Comparison of ENCODE assay signal across 8 mouse cellular contexts in genomic region chr5:122286191-122286590, GRCm38 (mm10). TPM values are rescaled to one million over a fixed set of nuclear protein-coding genes. Genes with fewer than 3 reads are reported as not detected.
DNase-seq lines count a peak whose midpoint lies in the region; ATAC-seq and TF ChIP-seq lines count a peak whose summit lies in the region.
"Had no signal": no experiment of that assay in that cellular context is flagged by ENCODE, and none has a peak within 500 bp of the region (broad histone marks: within the 10 kb centered on the region; RNA-seq: fewer than 3 reads in every experiment).

No protein-coding gene starts in this region.

- peaks cover 12% of the 10 kb centered on the region for H3K4me1 ChIP-seq in lung, adult 2 months (ENCODE audit: control insufficient read depth, insufficient read depth, low read length)
- peaks cover 19% of the 10 kb centered on the region for H3K4me1 ChIP-seq in forebrain, embryonic 15.5 days
- H3K4me1 ChIP-seq in limb, embryonic 15.5 days: peaks cover 23% of the 10 kb centered on the region
- 0 out of 2 replicates have a peak, but pooled peaks cover 3% of the 10 kb centered on the region for H3K4me1 ChIP-seq in stomach, postnatal 0 days (replicated peaks; ENCODE audit: control insufficient read depth, insufficient read depth)

- 0 out of 2 replicates have a peak, but pooled peaks cover 3% of the 10 kb centered on the region for H3K36me3 ChIP-seq in forebrain, embryonic 15.5 days
- H3K36me3 ChIP-seq in limb, embryonic 15.5 days: peaks cover 11% of the 10 kb centered on the region; the same call in 1 of the 2 replicates
- no peaks in the 10 kb centered on the region for H3K36me3 ChIP-seq in stomach, postnatal 0 days (ENCODE audit: control insufficient read depth, insufficient read depth, low read length)

- no peak overlapping the region for H3K9ac ChIP-seq in forebrain, embryonic 15.5 days (replicated peaks)
- H3K9ac ChIP-seq in limb, embryonic 15.5 days: no peak overlapping the region
- 0 out of 2 replicates have a peak overlapping the region, but pooled peaks have one; percentile 38 for H3K9ac ChIP-seq in stomach, postnatal 0 days (ENCODE audit: low read length)

- DNase-seq in lung, adult 2 months: no peak
- DNase-seq in lung, postnatal 10 days: no peak
- no peak for DNase-seq in stomach, postnatal 0 days (ENCODE audit: low spot score)
- no peak for DNase-seq in adrenal gland, postnatal 14 days
- DNase-seq in right cerebral cortex, postnatal 36 days (ENCODE audit: low spot score in 2 of 2): no peak
- DNase-seq: gastrocnemius, postnatal 14 days had no signal

- WGBS in lung, adult 2 months: 81% methylated on average over 10 of the region's 10 CpGs
- WGBS in forebrain, embryonic 15.5 days: 86% methylated on average over 10 of the region's 10 CpGs
- 85% methylated on average over 10 of the region's 10 CpGs for WGBS in limb, embryonic 15.5 days
- WGBS in stomach, postnatal 0 days: 82% methylated on average over 10 of the region's 10 CpGs

- TF ChIP-seq CTCF in lung, adult 2 months (IDR thresholded peaks at IDR 0.05; ENCODE audit: insufficient read depth, low read length): no peak
- no peak for TF ChIP-seq CTCF in stomach, postnatal 0 days (IDR thresholded peaks at IDR 0.05; ENCODE audit: low read depth)

- H3K9me3 ChIP-seq in forebrain, embryonic 15.5 days: no peaks in the 10 kb centered on the region
- no peaks in the 10 kb centered on the region for H3K9me3 ChIP-seq in limb, embryonic 15.5 days
- no peaks in the 10 kb centered on the region for H3K9me3 ChIP-seq in stomach, postnatal 0 days (ENCODE audit: control insufficient read depth, low read length)

- H3K27me3 ChIP-seq in forebrain, embryonic 15.5 days: no peaks in the 10 kb centered on the region
- no peaks in the 10 kb centered on the region for H3K27me3 ChIP-seq in limb, embryonic 15.5 days
- H3K27me3 ChIP-seq in stomach, postnatal 0 days (ENCODE audit: control insufficient read depth, insufficient read depth, low read length): no peaks in the 10 kb centered on the region

- H3K4me2 ChIP-seq in forebrain, embryonic 15.5 days (replicated peaks): 0 out of 2 replicates have a peak overlapping the region, but pooled peaks have one; percentile 87
- peak overlapping the region; percentile 96; the same call in 1 of the 2 replicates for H3K4me2 ChIP-seq in limb, embryonic 15.5 days
- peak overlapping the region; percentile 93 for H3K4me2 ChIP-seq in stomach, postnatal 0 days (replicated peaks; ENCODE audit: low read depth)

- no peak for TF ChIP-seq EP300 in stomach, postnatal 0 days (optimal IDR thresholded peaks at IDR 0.05)

- peak overlapping the region; percentile 24 for H3K4me3 ChIP-seq in lung, adult 2 months (replicated peaks; ENCODE audit: extremely low read depth, low read depth, low read length)
- no peak overlapping the region for H3K4me3 ChIP-seq in forebrain, embryonic 15.5 days
- H3K4me3 ChIP-seq in limb, embryonic 15.5 days: peak overlapping the region; percentile 96; the same call in 1 of the 2 replicates
- no peak overlapping the region for H3K4me3 ChIP-seq in stomach, postnatal 0 days (ENCODE audit: low read depth, low read length)

- no peak for TF ChIP-seq POLR2A in lung, adult 2 months (IDR thresholded peaks at IDR 0.05; ENCODE audit: borderline replicate concordance, extremely low read depth, low read depth, low read length)

- no peak overlapping the region for H3K27ac ChIP-seq in forebrain, embryonic 15.5 days (replicated peaks)
- H3K27ac ChIP-seq in limb, embryonic 15.5 days: no peak overlapping the region
- H3K27ac ChIP-seq in stomach, postnatal 0 days (replicated peaks): no peak overlapping the region

- ATAC-seq in forebrain, embryonic 15.5 days (replicated peaks): no peak
- no peak for ATAC-seq in limb, embryonic 15.5 days (ENCODE audit: insufficient number of reproducible peaks, low FRiP score, low TSS enrichment, low read depth)
- no peak for ATAC-seq in stomach, postnatal 0 days (ENCODE audit: low FRiP score, low TSS enrichment)

RNA-seq across cellular contexts. Expression of gene Pptc7, which starts 2.0 kb away (rescaled TPM):
- polyA plus RNA-seq in lung, adult 2 months (2012; rRNA removed): 30.4 and 35.3 TPM in 2 replicates
- 8.2 and 8.3 TPM in 2 replicates for polyA plus RNA-seq in forebrain, embryonic 15.5 days (2015; fragmentation: Nextera tagmentation; extraction: Ambion mirVana)
- 6.8 and 7.9 TPM in 2 replicates for polyA plus RNA-seq in limb, embryonic 15.5 days (2015; fragmentation: Nextera tagmentation; extraction: Ambion mirVana)
- 7.8 and 8.2 TPM in 2 replicates for polyA plus RNA-seq in stomach, postnatal 0 days (2015; fragmentation: Nextera tagmentation; extraction: Ambion mirVana)
- 42.4 and 44.7 TPM in 2 replicates for total RNA-seq in adrenal gland, postnatal 14 days (2021)

RNA-seq across cellular contexts. Expression of gene Tctn1, which starts 21.9 kb away (rescaled TPM):
- polyA plus RNA-seq in lung, adult 2 months (2012; rRNA removed): 29.8 and 33.2 TPM in 2 replicates
- 4.2 and 4.5 TPM in 2 replicates for polyA plus RNA-seq in forebrain, embryonic 15.5 days (2015; fragmentation: Nextera tagmentation; extraction: Ambion mirVana)
- polyA plus RNA-seq in limb, embryonic 15.5 days (2015; fragmentation: Nextera tagmentation; extraction: Ambion mirVana): 5.7 and 6.0 TPM in 2 replicates
- polyA plus RNA-seq in stomach, postnatal 0 days (2015; fragmentation: Nextera tagmentation; extraction: Ambion mirVana): 2.3 TPM in 2 replicates
- total RNA-seq in adrenal gland, postnatal 14 days (2021): 12.7 and 14.5 TPM in 2 replicates

Comparison
In these comparisons a context has a peak if more than half of its experiments do, and no peak if none do; other contexts are left out.
1. H3K4me3 ChIP-seq: peak in lung, adult 2 months (single experiment) and limb, embryonic 15.5 days (single experiment); none in forebrain, embryonic 15.5 days (single experiment) and stomach, postnatal 0 days (single experiment).
2. Peak in every context shown above with its lines, with median percentiles within 50 percentile points of each other: H3K4me2 ChIP-seq.